15 mouse cellular contexts compared by ENCODE assay signal in genomic region chr12:71426023-71426719, GRCm38 (mm10).
DNase-seq lines count a peak whose midpoint lies in the region; ATAC-seq and TF ChIP-seq lines count a peak whose summit lies in the region.
"Had no signal": no experiment of that assay in that cellular context is flagged by ENCODE, and none has a peak within 500 bp of the region (broad histone marks: within the 10 kb centered on the region; RNA-seq: fewer than 3 reads in every experiment).

No protein-coding gene starts in this region.

- peak; percentile 33; the same call in 1 of the 2 replicates for ATAC-seq in midbrain, embryonic 11.5 days (ENCODE audit: low FRiP score)
- no peak for ATAC-seq in midbrain, embryonic 16.5 days
- no peak for ATAC-seq in heart, embryonic 13.5 days (ENCODE audit: extremely low read depth, insufficient number of reproducible peaks, low FRiP score, low TSS enrichment)
- 0 out of 2 replicates have a peak, but pooled peaks have one; percentile 57 for ATAC-seq in stomach, postnatal 0 days (ENCODE audit: low FRiP score, low TSS enrichment)
- ATAC-seq: inflammation-experienced regulatory T-cells, adult 6 months had no signal

- H3K27ac ChIP-seq in heart, embryonic 10.5 days, result peak overlapping the region; percentile 79
- no peak overlapping the region for H3K27ac ChIP-seq in midbrain, embryonic 11.5 days (ENCODE audit: low read depth, low read length)
- no peak overlapping the region for H3K27ac ChIP-seq in midbrain, embryonic 16.5 days (ENCODE audit: low read length)
- 0 out of 2 replicates have a peak overlapping the region, but pooled peaks have one; percentile 28 for H3K27ac ChIP-seq in heart, embryonic 13.5 days (replicated peaks)
- H3K27ac ChIP-seq in stomach, postnatal 0 days (replicated peaks), result 0 out of 2 replicates have a peak overlapping the region, but pooled peaks have one; percentile 1
- H3K27ac ChIP-seq: limb, embryonic 13.5 days; liver, embryonic 15.5 days; neural tube, embryonic 15.5 days had no signal

- no peak overlapping the region for H3K4me2 ChIP-seq in midbrain, embryonic 11.5 days
- H3K4me2 ChIP-seq in midbrain, embryonic 16.5 days (ENCODE audit: low read length), result no peak overlapping the region
- H3K4me2 ChIP-seq in heart, embryonic 13.5 days, result peak overlapping the region; percentile 22
- H3K4me2 ChIP-seq in stomach, postnatal 0 days (replicated peaks; ENCODE audit: low read depth), result no peak overlapping the region; the same call in 1 of the 2 replicates
- H3K4me2 ChIP-seq: limb, embryonic 13.5 days; liver, embryonic 15.5 days; neural tube, embryonic 15.5 days had no signal

- DNase-seq in heart, embryonic 10.5 days (ENCODE audit: low spot score), result no peak
- DNase-seq in heart, postnatal 25 days (ENCODE audit: low spot score), result no peak
- no peak for DNase-seq in midbrain, embryonic 11.5 days (ENCODE audit: low spot score, missing footprints)
- peak; percentile 38 for DNase-seq in stomach, postnatal 0 days (ENCODE audit: low spot score)
- DNase-seq in frontal cortex, postnatal 10 days (ENCODE audit: low spot score in 2 of 2), result no peak
- DNase-seq: adrenal gland, adult 8-10 months; cerebellum, adult 9-10 months; gastrocnemius, postnatal 36 days; kidney, postnatal 10 days had no signal

- no peaks in the 10 kb centered on the region for H3K36me3 ChIP-seq in heart, embryonic 10.5 days
- H3K36me3 ChIP-seq in midbrain, embryonic 11.5 days (ENCODE audit: control insufficient read depth, insufficient read depth, low read length), result no peaks in the 10 kb centered on the region
- H3K36me3 ChIP-seq in midbrain, embryonic 16.5 days (ENCODE audit: control insufficient read depth, insufficient read depth, low read length), result no peaks in the 10 kb centered on the region
- H3K36me3 ChIP-seq in heart, embryonic 13.5 days, result no peaks in the 10 kb centered on the region
- no peaks in the 10 kb centered on the region for H3K36me3 ChIP-seq in stomach, postnatal 0 days (ENCODE audit: control insufficient read depth, insufficient read depth, low read length)
- H3K36me3 ChIP-seq: limb, embryonic 13.5 days; liver, embryonic 15.5 days; neural tube, embryonic 15.5 days had no signal

- no peaks in the 10 kb centered on the region for H3K9me3 ChIP-seq in heart, embryonic 10.5 days
- H3K9me3 ChIP-seq in midbrain, embryonic 11.5 days (ENCODE audit: control insufficient read depth, low read length), result no peaks in the 10 kb centered on the region
- H3K9me3 ChIP-seq in midbrain, embryonic 16.5 days (replicated peaks; ENCODE audit: control insufficient read depth, low read length, poor library complexity, severe bottlenecking), result no peaks in the 10 kb centered on the region
- H3K9me3 ChIP-seq in heart, embryonic 13.5 days, result no peaks in the 10 kb centered on the region
- no peaks in the 10 kb centered on the region for H3K9me3 ChIP-seq in stomach, postnatal 0 days (ENCODE audit: control insufficient read depth, low read length)
- H3K9me3 ChIP-seq: limb, embryonic 13.5 days; liver, embryonic 15.5 days; neural tube, embryonic 15.5 days had no signal

- no peaks in the 10 kb centered on the region for H3K27me3 ChIP-seq in heart, embryonic 10.5 days (ENCODE audit: insufficient read depth, poor library complexity, severe bottlenecking)
- no peaks in the 10 kb centered on the region for H3K27me3 ChIP-seq in midbrain, embryonic 11.5 days (ENCODE audit: control insufficient read depth, insufficient read depth, low read length)
- H3K27me3 ChIP-seq in midbrain, embryonic 16.5 days (ENCODE audit: control insufficient read depth, insufficient read depth, low read depth, low read length), result no peaks in the 10 kb centered on the region
- no peaks in the 10 kb centered on the region for H3K27me3 ChIP-seq in heart, embryonic 13.5 days (replicated peaks)
- no peaks in the 10 kb centered on the region for H3K27me3 ChIP-seq in stomach, postnatal 0 days (ENCODE audit: control insufficient read depth, insufficient read depth, low read length)
- H3K27me3 ChIP-seq: liver, embryonic 15.5 days; neural tube, embryonic 15.5 days had no signal

- WGBS in heart, embryonic 10.5 days, result 8% methylated on average over 10 of the region's 10 CpGs
- 17% methylated on average over 10 of the region's 10 CpGs for WGBS in midbrain, embryonic 11.5 days
- 25% methylated on average over 10 of the region's 10 CpGs for WGBS in midbrain, embryonic 16.5 days
- WGBS in heart, embryonic 13.5 days, result 15% methylated on average over 10 of the region's 10 CpGs
- 34% methylated on average over 10 of the region's 10 CpGs for WGBS in stomach, postnatal 0 days

- no peak for TF ChIP-seq CTCF in stomach, postnatal 0 days (IDR thresholded peaks at IDR 0.05; ENCODE audit: low read depth)

- peak overlapping the region; percentile 5; the same call in 1 of the 2 replicates for H3K4me3 ChIP-seq in heart, embryonic 10.5 days
- no peak overlapping the region for H3K4me3 ChIP-seq in midbrain, embryonic 11.5 days (ENCODE audit: low read depth, low read length)
- no peak overlapping the region for H3K4me3 ChIP-seq in midbrain, embryonic 16.5 days (ENCODE audit: low read depth, low read length)
- no peak overlapping the region for H3K4me3 ChIP-seq in heart, embryonic 13.5 days
- H3K4me3 ChIP-seq in stomach, postnatal 0 days (ENCODE audit: low read depth, low read length), result no peak overlapping the region
- H3K4me3 ChIP-seq: limb, embryonic 13.5 days; liver, embryonic 15.5 days; neural tube, embryonic 15.5 days had no signal

- peaks cover 44% of the 10 kb centered on the region for H3K4me1 ChIP-seq in heart, embryonic 10.5 days
- H3K4me1 ChIP-seq in midbrain, embryonic 11.5 days (ENCODE audit: control insufficient read depth, insufficient read depth, low read length), result peaks cover 10% of the 10 kb centered on the region
- H3K4me1 ChIP-seq in midbrain, embryonic 16.5 days (ENCODE audit: control insufficient read depth, insufficient read depth, low read length), result peaks cover 11% of the 10 kb centered on the region
- H3K4me1 ChIP-seq in heart, embryonic 13.5 days, result peaks cover 36% of the 10 kb centered on the region
- H3K4me1 ChIP-seq in stomach, postnatal 0 days (replicated peaks; ENCODE audit: control insufficient read depth, insufficient read depth), result no peaks in the 10 kb centered on the region
- H3K4me1 ChIP-seq: liver, embryonic 15.5 days had no signal

- no peak for TF ChIP-seq EP300 in stomach, postnatal 0 days (optimal IDR thresholded peaks at IDR 0.05)

- no peak overlapping the region for H3K9ac ChIP-seq in midbrain, embryonic 11.5 days (ENCODE audit: low read length)
- no peak overlapping the region for H3K9ac ChIP-seq in midbrain, embryonic 16.5 days (ENCODE audit: low read depth, low read length)
- peak overlapping the region; percentile 37; the same call in 1 of the 2 replicates for H3K9ac ChIP-seq in heart, embryonic 13.5 days
- no peak overlapping the region for H3K9ac ChIP-seq in stomach, postnatal 0 days (ENCODE audit: low read length)
- H3K9ac ChIP-seq: limb, embryonic 13.5 days; liver, embryonic 15.5 days; neural tube, embryonic 15.5 days had no signal

- intact Hi-C loops in heart, postnatal 25 days (cut with DNase I), result no loop called here

Comparison
In these comparisons a context has a peak if more than half of its experiments do, and no peak if none do; other contexts are left out.
1. ATAC-seq: peak in midbrain, embryonic 11.5 days (single experiment) and stomach, postnatal 0 days (single experiment); none in midbrain, embryonic 16.5 days (single experiment) and heart, embryonic 13.5 days (single experiment).
2. H3K27ac ChIP-seq: peak in heart, embryonic 10.5 days (single experiment), heart, embryonic 13.5 days (single experiment) and stomach, postnatal 0 days (single experiment); none in midbrain, embryonic 11.5 days (single experiment) and midbrain, embryonic 16.5 days (single experiment).